Mouse (Mus musculus) liver, embryonic 13.5 days (tissue): ENCODE results near the gene Zfp689. TPM values are rescaled to one million over a fixed set of nuclear protein-coding genes. Genes with fewer than 3 reads are reported as not detected.
A peak's percentile ranks its signal among the peaks of the same experiment; 100 is the strongest.
"Not testable (repeated sequence)": the region's sequence is repeated elsewhere in the genome, so short reads cannot be mapped to it uniquely, and the experiment has no call there.

Experiments used
- ATAC-seq: fragments of 200-750 bp; cut with Nextera tagmentation; 2 replicates; pipeline ENCODE4 v1.8.0; 2017; ENCODE audit warnings: low read depth, mild to moderate bottlenecking, moderate number of reproducible peaks, moderate library complexity
- DNase-seq: peaks from one replicate; pipeline ENCODE4 v3.0.0; 2022
- H3K27ac ChIP-seq: fragments of 300-500 bp; sonication (generic); 2 replicates; pipeline ENCODE4 v1.5.1; 2015; ENCODE audit warnings: moderate library complexity, mild to moderate bottlenecking, inconsistent platforms
- H3K27me3 ChIP-seq: fragments of 300-500 bp; sonication (generic); 2 replicates; pipeline ENCODE4 v1.6.1; 2015; ENCODE audit warnings: mild to moderate bottlenecking, inconsistent platforms
- H3K36me3 ChIP-seq: fragments of 300-500 bp; sonication (generic); 2 replicates; pipeline ENCODE4 v1.6.1; 2015; ENCODE audit warnings: mild to moderate bottlenecking, inconsistent platforms
- H3K4me1 ChIP-seq: fragments of 300-500 bp; sonication (generic); replicated peaks from 2 replicates; pipeline ENCODE4 v1.6.1; 2015; ENCODE audit warnings: inconsistent platforms
- H3K4me2 ChIP-seq: fragments of 300-500 bp; sonication (generic); 2 replicates; pipeline ENCODE4 v1.6.1; 2015; ENCODE audit warnings: inconsistent platforms, mild to moderate bottlenecking, moderate library complexity
- H3K4me3 ChIP-seq: fragments of 300-500 bp; sonication (generic); replicated peaks from 2 replicates; pipeline ENCODE4 v1.5.1; 2015; ENCODE audit warnings: mild to moderate bottlenecking, inconsistent platforms
- H3K9ac ChIP-seq: fragments of 300-500 bp; sonication (generic); 2 replicates; pipeline ENCODE4 v1.6.1; 2015; ENCODE audit warnings: mild to moderate bottlenecking, inconsistent platforms
- H3K9me3 ChIP-seq: fragments of 300-500 bp; sonication (generic); replicated peaks from 2 replicates; pipeline ENCODE4 v1.6.1; 2016; ENCODE audit warnings: inconsistent platforms
- WGBS: fragments of 180-500 bp; shearing (Covaris S2); methylation state at CpG from one replicate; pipeline ENCODE4 v1.1.7; 2015; ENCODE audit not compliant: insufficient replicate concordance; 5-methylcytosine and 5-hydroxymethylcytosine counted together
- polyA plus RNA-seq: library from polyadenylated mRNA; unstranded; fragments of >200 nt; fragmentation: Nextera tagmentation; extraction: Ambion mirVana; gene quantifications from 2 replicates; pipeline ENCODE4 v1.2.1, GENCODE M21; 2015

Gene Zfp689
- polyA plus RNA-seq, 1 experiment from 2014 or later, result 2.2 TPM

DNA sequence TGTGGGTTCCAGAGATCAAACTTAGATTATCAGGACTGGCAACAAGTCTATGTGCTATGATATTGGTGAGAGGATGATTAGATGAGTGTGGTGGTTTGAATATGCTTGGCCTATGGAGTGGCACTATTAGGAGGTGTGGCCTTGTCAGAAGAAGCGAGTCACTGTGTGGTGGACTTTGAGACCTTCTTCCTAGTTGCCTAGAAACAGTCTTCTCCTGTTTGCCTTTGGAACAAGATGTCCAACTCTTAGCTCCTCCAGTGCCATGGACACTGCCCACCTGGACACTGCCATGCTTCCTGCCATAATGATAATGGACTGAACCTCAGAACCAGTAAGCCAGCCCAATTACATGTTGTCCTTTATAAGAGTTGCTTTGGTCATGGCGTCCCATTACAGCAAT lies 23.0 kb downstream of the Zfp689 start:
- Histone ChIP-seq H3K36me3 (no peaks in the 10 kb centered on the region), H3K27me3 (peaks cover 12% of the 10 kb centered on the region), H3K4me2 (no peak overlapping the region), H3K4me3 (no peak overlapping the region), H3K9ac (no peak overlapping the region), H3K4me1 (peaks cover 19% of the 10 kb centered on the region), H3K9me3 (no peaks in the 10 kb centered on the region), H3K27ac (no peak overlapping the region)
- DNase-seq, result no peak
- 68% methylated on average over 2 of the region's 2 CpGs for WGBS
- no peak for ATAC-seq

DNA sequence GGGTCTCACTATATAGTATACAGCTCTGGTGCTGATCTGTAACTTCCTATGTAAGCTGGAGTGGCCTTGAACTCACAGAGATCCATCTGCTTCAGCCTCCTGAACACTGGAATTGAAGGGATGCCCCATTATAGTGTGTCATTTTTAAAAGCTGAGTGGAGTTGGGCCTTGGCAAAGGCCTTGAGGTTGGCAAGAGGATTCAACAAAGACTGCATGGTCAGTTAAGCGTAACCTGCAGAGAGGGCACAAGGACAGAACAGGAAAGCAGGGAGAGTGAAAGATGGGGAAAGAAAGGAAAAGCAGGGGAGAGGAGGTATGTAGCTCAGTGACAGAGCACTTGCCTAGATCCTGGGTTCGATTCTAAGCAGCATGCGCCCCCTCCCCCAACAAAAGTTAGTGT lies 23.7 kb downstream of the Zfp689 start:
- Histone ChIP-seq H3K4me1 (peaks cover 26% of the 10 kb centered on the region), H3K4me3 (no peak overlapping the region), H3K9me3 (no peaks in the 10 kb centered on the region), H3K4me2 (no peak overlapping the region), H3K9ac (no peak overlapping the region), H3K27ac (no peak overlapping the region), H3K27me3 (peaks cover 9% of the 10 kb centered on the region), H3K36me3 (no peaks in the 10 kb centered on the region)
- ATAC-seq (no peak), DNase-seq (no peak)
- WGBS, result 80% methylated on average over 3 of the region's 3 CpGs

DNA sequence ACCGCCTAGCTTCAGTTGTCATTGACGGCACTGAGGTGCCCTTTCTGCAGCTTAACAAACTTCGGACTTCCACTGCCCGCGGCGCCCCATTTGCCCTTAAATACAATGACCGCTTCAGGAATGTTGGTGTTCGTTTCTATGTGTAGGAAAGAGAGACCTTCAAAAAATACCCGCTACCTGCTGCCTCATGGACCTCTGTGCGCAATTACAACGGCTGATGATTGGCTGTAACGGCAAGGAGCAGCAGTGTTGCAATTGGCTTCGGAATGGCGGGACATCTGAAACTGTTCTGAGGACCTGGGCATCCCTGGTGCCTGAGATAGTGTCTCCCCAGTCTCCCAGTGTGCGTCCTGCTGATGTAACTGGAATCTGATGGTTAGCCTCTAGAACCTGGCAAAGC lies 26.7 kb downstream of the Zfp689 start:
- DNase-seq, result peak; percentile 36
- peak overlapping the region; percentile 41 for H3K27ac ChIP-seq
- H3K4me1 ChIP-seq, result peaks cover 26% of the 10 kb centered on the region
- 2% methylated on average over 15 of the region's 15 CpGs for WGBS
- H3K9me3 ChIP-seq, result no peaks in the 10 kb centered on the region
- peak overlapping the region; percentile 83 for H3K4me3 ChIP-seq
- peak; percentile 60 for ATAC-seq
- peak overlapping the region; percentile 97 for H3K4me2 ChIP-seq
- H3K36me3 ChIP-seq, result peaks cover 10% of the 10 kb centered on the region
- peaks cover 9% of the 10 kb centered on the region for H3K27me3 ChIP-seq
- H3K9ac ChIP-seq, result peak overlapping the region; percentile 88

DNA sequence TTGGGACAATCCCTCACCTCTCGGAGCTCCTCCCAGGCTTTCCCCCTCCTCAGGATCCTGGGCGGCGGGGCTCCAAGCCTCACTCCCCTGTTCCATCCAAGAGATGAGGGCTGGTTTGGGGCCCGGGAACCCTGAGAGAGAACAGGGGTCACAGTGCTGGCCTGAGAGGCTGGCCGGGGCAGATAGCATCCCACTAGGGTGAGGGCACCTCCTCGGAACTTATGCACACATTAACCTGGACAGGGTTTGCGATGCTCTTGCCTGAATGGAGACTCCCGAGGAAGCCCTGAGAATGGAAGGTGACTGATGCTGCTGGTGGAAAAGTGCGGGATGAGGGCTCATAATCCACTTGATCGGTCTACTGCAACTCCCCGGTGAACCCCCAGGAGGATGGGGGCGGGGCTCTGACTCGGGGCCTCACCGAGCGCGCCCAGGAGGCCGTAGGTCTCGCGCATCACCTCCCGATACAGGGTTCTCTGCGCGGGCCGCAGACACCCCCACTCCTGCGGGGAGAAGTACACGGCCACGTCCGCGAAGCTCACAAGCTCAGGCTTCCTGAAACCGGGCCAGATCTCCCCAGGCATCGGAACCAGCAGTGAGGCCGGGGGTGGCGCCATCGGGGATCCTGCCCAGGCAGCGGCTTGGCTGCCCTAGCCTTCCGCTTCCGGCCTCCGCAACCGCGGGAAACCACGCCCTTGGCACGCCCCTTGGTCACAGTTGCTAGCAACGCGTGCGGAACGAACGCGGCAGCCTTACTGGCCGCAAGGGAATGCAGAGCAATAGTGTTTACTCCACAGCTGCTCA lies 27.4 kb downstream of the Zfp689 start, which contains the start of gene Zfp688:
TSS of gene Zfp688 (minus strand) at position 681 of the 804 bp plus-strand sequence.
- Histone ChIP-seq H3K4me3 (peak within 1 kb of the TSS; percentile 83), H3K9me3 (no peaks in the 10 kb centered on the region), H3K9ac (peak within 1 kb of the TSS; percentile 88), H3K27ac (peak within 1 kb of the TSS; percentile 74), H3K27me3 (peaks cover 9% of the 10 kb centered on the region), H3K4me2 (peak within 1 kb of the TSS; percentile 97), H3K4me1 (peaks cover 26% of the 10 kb centered on the region), H3K36me3 (peaks cover 10% of the 10 kb centered on the region)
- DNase-seq (peak; percentile 91), ATAC-seq (peak; percentile 95)
- WGBS, result 1% methylated on average over 48 of the region's 48 CpGs

DNA sequence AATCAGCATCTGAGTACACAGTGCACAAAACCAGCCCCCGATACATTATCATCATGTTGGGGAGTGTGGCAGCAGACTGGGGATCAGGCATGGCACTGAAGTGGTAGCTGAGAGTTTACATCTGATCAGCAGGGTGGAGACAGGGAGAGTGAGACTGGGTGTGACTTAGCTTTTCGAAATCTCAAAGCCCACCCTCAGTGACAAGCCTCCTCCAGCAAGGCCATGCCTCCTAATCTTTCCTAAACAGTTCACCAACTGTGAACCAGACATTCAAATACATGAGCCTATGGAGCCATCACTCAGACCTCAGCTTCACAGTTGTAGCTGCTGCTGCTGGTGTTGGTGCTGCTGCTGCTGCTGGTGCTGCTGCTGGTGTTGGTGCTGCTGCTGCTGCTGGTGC lies 37.5 kb downstream of the Zfp689 start:
- WGBS, result 42% methylated on average over 2 of the region's 2 CpGs
- H3K36me3 ChIP-seq, result no peaks in the 10 kb centered on the region
- peaks cover 7% of the 10 kb centered on the region for H3K4me1 ChIP-seq
- no peak overlapping the region for H3K9ac ChIP-seq
- no peaks in the 10 kb centered on the region for H3K27me3 ChIP-seq
- DNase-seq (no peak), ATAC-seq (peak; percentile 41)
- H3K4me3 ChIP-seq, result no peak overlapping the region
- no peaks in the 10 kb centered on the region for H3K9me3 ChIP-seq
- no peak overlapping the region for H3K4me2 ChIP-seq
- H3K27ac ChIP-seq, result no peak overlapping the region

- Histone ChIP-seq H3K4me1 (peaks cover 15% of the 10 kb centered on the region), H3K9ac (peak within 1 kb of the TSS; percentile 73), H3K4me2 (peak within 1 kb of the TSS; percentile 84), H3K4me3 (peak within 1 kb of the TSS; percentile 65)
- ATAC-seq, result peak; percentile 76
- not testable (repeated sequence) for H3K27me3 ChIP-seq, H3K9me3 ChIP-seq, H3K27ac ChIP-seq, H3K36me3 ChIP-seq
- 3% methylated on average over 40 of the region's 40 CpGs for WGBS
- peak; percentile 68 for DNase-seq
These were observed 42.7 kb downstream of the Zfp689 start, which contains the start of gene Zfp764 for GRCm38 (mm10) chr7:127406002-127406987. Gene Zfp764, minus strand, starts transcription at chr7:127406822.

GRCm38 (mm10) chr7:127404101-127404500 lies 44.9 kb downstream of the Zfp689 start:
- peaks cover 28% of the 10 kb centered on the region for H3K4me1 ChIP-seq
- H3K27me3 ChIP-seq, H3K9ac ChIP-seq, H3K27ac ChIP-seq, H3K4me3 ChIP-seq, DNase-seq, H3K4me2 ChIP-seq, H3K9me3 ChIP-seq, H3K36me3 ChIP-seq, ATAC-seq: not testable (repeated sequence)
- 82% methylated on average over 6 of the region's 6 CpGs for WGBS

- no peak overlapping the region for H3K27ac ChIP-seq
- 29% methylated on average over 2 of the region's 2 CpGs for WGBS
- H3K4me3 ChIP-seq, result no peak overlapping the region
- no peak for ATAC-seq
- H3K9me3 ChIP-seq, result no peaks in the 10 kb centered on the region; the same call in 1 of the 2 replicates
- H3K36me3 ChIP-seq, result 0 out of 2 replicates have a peak, but pooled peaks cover 4% of the 10 kb centered on the region
- no peak for DNase-seq
- H3K4me1 ChIP-seq, result peaks cover 28% of the 10 kb centered on the region
- H3K27me3 ChIP-seq, result 0 out of 2 replicates have a peak, but pooled peaks cover 2% of the 10 kb centered on the region
- no peak overlapping the region for H3K9ac ChIP-seq
- H3K4me2 ChIP-seq, result no peak overlapping the region
These were observed 46.0 kb downstream of the Zfp689 start for GRCm38 (mm10) chr7:127402980-127403379.

GRCm38 (mm10) chr7:127400355-127400754 lies 48.6 kb downstream of the Zfp689 start:
- DNase-seq (no peak), ATAC-seq (no peak)
- WGBS, result 43% methylated on average over 3 of the region's 3 CpGs
- Histone ChIP-seq H3K9ac (no peak overlapping the region), H3K4me3 (no peak overlapping the region), H3K4me2 (no peak overlapping the region), H3K27me3 (peaks cover 13% of the 10 kb centered on the region), H3K27ac (no peak overlapping the region), H3K9me3 (no peaks in the 10 kb centered on the region; the same call in 1 of the 2 replicates), H3K36me3 (0 out of 2 replicates have a peak, but pooled peaks cover 4% of the 10 kb centered on the region), H3K4me1 (peaks cover 16% of the 10 kb centered on the region)

- Histone ChIP-seq H3K4me2 (peak overlapping the region; percentile 89), H3K36me3 (peaks cover 12% of the 10 kb centered on the region), H3K9ac (peak overlapping the region; percentile 64), H3K27me3 (peaks cover 11% of the 10 kb centered on the region), H3K4me3 (peak overlapping the region; percentile 71), H3K4me1 (peaks cover 21% of the 10 kb centered on the region), H3K9me3 (no peaks in the 10 kb centered on the region), H3K27ac (peak overlapping the region; percentile 48; the same call in 1 of the 2 replicates)
- DNase-seq (no peak), ATAC-seq (no peak)
- WGBS, result 18% methylated on average over 7 of the region's 7 CpGs
These were observed 55.0 kb downstream of the Zfp689 start for GRCm38 (mm10) chr7:127393944-127394333.
